Mouse (Mus musculus): ENCODE measurements around the gene Ptger3. TPM values are rescaled to one million over a fixed set of nuclear protein-coding genes. Genes with fewer than 3 reads are reported as not detected.

The Ptger3 gene
- polyA plus RNA-seq (2012; rRNA removed), result 7.7 and 9.5 TPM in 2 replicates

- Histone ChIP-seq H3K27me3 (ENCODE audit: control insufficient read depth, insufficient read depth, low read length) (no peaks in the 10 kb centered on the region; the same call in 1 of the 2 replicates), H3K4me3 (ENCODE audit: control insufficient read depth, insufficient read depth, low read length) (peak within 1 kb of the TSS; percentile 39), H3K36me3 (ENCODE audit: control insufficient read depth, insufficient read depth, low read length) (no peaks in the 10 kb centered on the region), H3K27ac (ENCODE audit: control insufficient read depth, insufficient read depth, low read length) (no peak within 1 kb of the TSS), H3K4me1 (replicated peaks; ENCODE audit: control insufficient read depth, insufficient read depth, low read length) (peaks cover 12% of the 10 kb centered on the region)
- peak; percentile 24 for DNase-seq
- WGBS, result under 1% methylated on average over 84 of the region's 84 CpGs
- TF ChIP-seq CTCF (IDR thresholded peaks at IDR 0.05; ENCODE audit: borderline replicate concordance, control insufficient read depth, extremely low read depth, insufficient read depth, low read length, poor library complexity), result no peak
- no peak for TF ChIP-seq POLR2A (IDR thresholded peaks at IDR 0.05; ENCODE audit: control insufficient read depth, extremely low read depth, insufficient read depth, low read length, poor library complexity)
These were observed at the start of gene Ptger3 for GRCm38 (mm10) chr3:157566725-157567565. Gene Ptger3 (plus strand): TSS chr3:157566892.

GRCm38 (mm10) chr3:157517992-157518391 lies 48.7 kb upstream of the Ptger3 start:
- TF ChIP-seq POLR2A (IDR thresholded peaks at IDR 0.05; ENCODE audit: control insufficient read depth, extremely low read depth, insufficient read depth, low read length, poor library complexity), result no peak
- no peak for TF ChIP-seq CTCF (IDR thresholded peaks at IDR 0.05; ENCODE audit: borderline replicate concordance, control insufficient read depth, extremely low read depth, insufficient read depth, low read length, poor library complexity)
- no peak for DNase-seq
- Histone ChIP-seq H3K27me3 (ENCODE audit: control insufficient read depth, insufficient read depth, low read length) (no peaks in the 10 kb centered on the region), H3K4me1 (replicated peaks; ENCODE audit: control insufficient read depth, insufficient read depth, low read length) (no peaks in the 10 kb centered on the region), H3K27ac (ENCODE audit: control insufficient read depth, insufficient read depth, low read length) (no peak overlapping the region), H3K36me3 (ENCODE audit: control insufficient read depth, insufficient read depth, low read length) (no peaks in the 10 kb centered on the region), H3K4me3 (ENCODE audit: control insufficient read depth, insufficient read depth, low read length) (no peak overlapping the region)
- 54% methylated on average over 2 of the region's 2 CpGs for WGBS

- Histone ChIP-seq H3K4me1 (replicated peaks; ENCODE audit: control insufficient read depth, insufficient read depth, low read length) (no peaks in the 10 kb centered on the region), H3K27ac (ENCODE audit: control insufficient read depth, insufficient read depth, low read length) (no peak overlapping the region), H3K4me3 (ENCODE audit: control insufficient read depth, insufficient read depth, low read length) (no peak overlapping the region), H3K27me3 (ENCODE audit: control insufficient read depth, insufficient read depth, low read length) (no peaks in the 10 kb centered on the region), H3K36me3 (ENCODE audit: control insufficient read depth, insufficient read depth, low read length) (no peaks in the 10 kb centered on the region)
- WGBS, result 3% methylated on average over 1 of the region's 1 CpGs
- no peak for DNase-seq
- no peak for TF ChIP-seq POLR2A (IDR thresholded peaks at IDR 0.05; ENCODE audit: control insufficient read depth, extremely low read depth, insufficient read depth, low read length, poor library complexity)
- TF ChIP-seq CTCF (IDR thresholded peaks at IDR 0.05; ENCODE audit: borderline replicate concordance, control insufficient read depth, extremely low read depth, insufficient read depth, low read length, poor library complexity), result no peak
These were observed 46.3 kb upstream of the Ptger3 start for GRCm38 (mm10) chr3:157520433-157520832.

GRCm38 (mm10) chr3:157523834-157524233 lies 42.9 kb upstream of the Ptger3 start:
- no peaks in the 10 kb centered on the region for H3K36me3 ChIP-seq (ENCODE audit: control insufficient read depth, insufficient read depth, low read length)
- DNase-seq, result no peak
- H3K4me1 ChIP-seq (replicated peaks; ENCODE audit: control insufficient read depth, insufficient read depth, low read length), result no peaks in the 10 kb centered on the region
- WGBS, result 47% methylated on average over 1 of the region's 1 CpGs
- H3K4me3 ChIP-seq (ENCODE audit: control insufficient read depth, insufficient read depth, low read length), result no peak overlapping the region
- no peaks in the 10 kb centered on the region for H3K27me3 ChIP-seq (ENCODE audit: control insufficient read depth, insufficient read depth, low read length)
- TF ChIP-seq POLR2A (IDR thresholded peaks at IDR 0.05; ENCODE audit: control insufficient read depth, extremely low read depth, insufficient read depth, low read length, poor library complexity), result no peak
- no peak for TF ChIP-seq CTCF (IDR thresholded peaks at IDR 0.05; ENCODE audit: borderline replicate concordance, control insufficient read depth, extremely low read depth, insufficient read depth, low read length, poor library complexity)
- no peak overlapping the region for H3K27ac ChIP-seq (ENCODE audit: control insufficient read depth, insufficient read depth, low read length)

- TF ChIP-seq POLR2A (IDR thresholded peaks at IDR 0.05; ENCODE audit: control insufficient read depth, extremely low read depth, insufficient read depth, low read length, poor library complexity) (no peak), CTCF (IDR thresholded peaks at IDR 0.05; ENCODE audit: borderline replicate concordance, control insufficient read depth, extremely low read depth, insufficient read depth, low read length, poor library complexity) (no peak)
- Histone ChIP-seq H3K36me3 (ENCODE audit: control insufficient read depth, insufficient read depth, low read length) (no peaks in the 10 kb centered on the region), H3K4me3 (ENCODE audit: control insufficient read depth, insufficient read depth, low read length) (no peak overlapping the region), H3K27me3 (ENCODE audit: control insufficient read depth, insufficient read depth, low read length) (no peaks in the 10 kb centered on the region), H3K27ac (ENCODE audit: control insufficient read depth, insufficient read depth, low read length) (no peak overlapping the region), H3K4me1 (replicated peaks; ENCODE audit: control insufficient read depth, insufficient read depth, low read length) (no peaks in the 10 kb centered on the region)
- no peak for DNase-seq
- WGBS, result 91% methylated on average over 2 of the region's 2 CpGs
These were observed 35.1 kb upstream of the Ptger3 start for GRCm38 (mm10) chr3:157531585-157531984.

- Histone ChIP-seq H3K4me3 (ENCODE audit: control insufficient read depth, insufficient read depth, low read length) (peak within 1 kb of the TSS; percentile 81), H3K4me1 (replicated peaks; ENCODE audit: control insufficient read depth, insufficient read depth, low read length) (no peaks in the 10 kb centered on the region), H3K36me3 (ENCODE audit: control insufficient read depth, insufficient read depth, low read length) (peaks cover 6% of the 10 kb centered on the region; the same call in 1 of the 2 replicates), H3K27ac (ENCODE audit: control insufficient read depth, insufficient read depth, low read length) (no peak within 1 kb of the TSS), H3K27me3 (ENCODE audit: control insufficient read depth, insufficient read depth, low read length) (no peaks in the 10 kb centered on the region)
- DNase-seq, result peak; percentile 93
- under 1% methylated on average over 90 of the region's 91 CpGs for WGBS
- TF ChIP-seq CTCF (IDR thresholded peaks at IDR 0.05; ENCODE audit: borderline replicate concordance, control insufficient read depth, extremely low read depth, insufficient read depth, low read length, poor library complexity) (peak; percentile 33; the same call in 1 of the 2 replicates), POLR2A (IDR thresholded peaks at IDR 0.05; ENCODE audit: control insufficient read depth, extremely low read depth, insufficient read depth, low read length, poor library complexity) (peak; percentile 55)
These were observed 32.5 kb upstream of the Ptger3 start, which contains the start of gene Zranb2 for GRCm38 (mm10) chr3:157533964-157534785. Gene Zranb2 (plus strand): TSS chr3:157534160.
